Mouse (Mus musculus): Measurements from ENCODE around the gene Cryba4.

The Cryba4 gene

DNA sequence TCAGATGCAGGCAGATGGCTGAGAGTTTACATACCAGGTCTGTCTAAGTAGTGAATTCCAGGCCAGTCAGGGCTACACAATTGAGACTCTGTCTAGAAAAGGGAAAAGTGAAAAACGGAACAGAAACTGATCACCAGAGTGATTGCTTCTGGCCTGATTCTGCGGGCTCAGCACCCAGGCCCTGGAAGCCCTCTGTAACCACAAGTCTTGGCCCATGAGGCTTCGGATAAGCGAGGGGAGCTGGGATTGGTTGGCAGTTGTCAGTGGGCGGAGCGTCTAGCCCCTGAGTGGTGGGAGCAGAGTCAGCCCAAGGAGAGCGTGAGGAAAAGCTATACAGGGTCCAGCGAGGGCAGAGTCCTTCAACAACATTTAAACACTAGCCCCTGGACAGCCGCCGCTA, 13.2 kb upstream of the Cryba4 start:
- peak; percentile 49 to 60 for DNase-seq

DNA sequence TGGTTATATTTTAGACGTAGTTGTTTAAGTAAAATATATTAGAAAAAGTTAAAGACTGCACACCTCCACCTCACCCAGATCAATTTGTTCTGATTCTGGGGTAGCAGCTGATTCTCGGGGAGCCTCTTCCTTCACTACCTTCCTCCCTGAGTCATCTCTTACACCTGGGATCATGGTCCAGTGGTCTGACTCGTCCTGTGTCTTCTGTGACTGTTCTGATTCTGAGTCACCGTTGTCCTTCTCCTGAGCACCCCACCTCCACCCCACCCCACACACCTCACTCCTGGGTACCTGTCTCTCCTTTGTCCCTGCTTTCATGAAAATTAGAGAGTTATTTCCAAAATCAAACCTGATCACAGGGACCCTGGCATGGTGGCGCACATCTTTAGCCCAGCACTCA, 12.8 kb upstream of the Cryba4 start:
- no peak for DNase-seq

- DNase-seq, result no peak
Observed at GRCm38 (mm10) chr5:112264099-112264498, 11.8 kb upstream of the Cryba4 start.

- DNase-seq, result no peak
Observed at GRCm38 (mm10) chr5:112260818-112261217, 8.5 kb upstream of the Cryba4 start.

- no peak for DNase-seq
Observed at GRCm38 (mm10) chr5:112259862-112260650, 7.7 kb upstream of the Cryba4 start.

DNA sequence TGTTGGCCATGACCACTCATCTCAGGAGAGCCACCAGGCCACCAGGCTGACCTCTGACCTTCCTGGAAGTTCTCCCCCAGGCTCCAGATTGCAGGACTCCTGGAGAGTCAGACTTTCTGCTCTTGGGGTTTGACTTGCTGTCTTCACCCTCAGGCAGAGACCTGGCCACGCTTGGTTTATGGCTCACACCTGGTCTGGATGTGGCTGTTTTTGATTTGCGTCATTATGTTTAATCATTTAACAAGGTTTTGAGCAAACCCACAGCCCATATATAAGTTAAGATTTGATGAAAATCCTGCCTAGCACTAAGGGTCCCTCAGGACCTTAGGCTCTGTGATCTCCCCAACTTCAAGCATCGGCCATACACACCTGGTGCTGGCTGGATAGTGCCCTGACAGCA, 5.6 kb upstream of the Cryba4 start:
- no peak for DNase-seq

DNA sequence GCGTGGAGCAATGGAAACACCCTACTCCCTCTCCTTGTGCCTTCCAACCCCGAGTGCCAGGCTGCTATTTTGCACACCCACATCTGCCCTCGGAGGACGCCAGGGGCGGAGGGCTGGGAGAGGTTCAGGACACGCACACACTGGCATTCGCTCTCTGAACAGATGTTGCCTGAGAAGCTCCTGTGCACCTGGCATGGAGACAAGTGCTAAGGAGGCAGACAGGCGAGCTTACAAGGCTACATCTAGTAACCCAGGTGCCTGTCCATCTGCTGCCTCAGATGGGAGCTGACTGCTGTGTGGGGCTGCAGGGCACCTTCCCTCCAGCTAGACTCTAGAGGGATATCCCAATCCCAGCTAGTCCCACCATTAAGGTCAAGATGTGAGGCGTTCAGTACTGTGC, 4.1 kb upstream of the Cryba4 start:
- no peak for DNase-seq

DNA sequence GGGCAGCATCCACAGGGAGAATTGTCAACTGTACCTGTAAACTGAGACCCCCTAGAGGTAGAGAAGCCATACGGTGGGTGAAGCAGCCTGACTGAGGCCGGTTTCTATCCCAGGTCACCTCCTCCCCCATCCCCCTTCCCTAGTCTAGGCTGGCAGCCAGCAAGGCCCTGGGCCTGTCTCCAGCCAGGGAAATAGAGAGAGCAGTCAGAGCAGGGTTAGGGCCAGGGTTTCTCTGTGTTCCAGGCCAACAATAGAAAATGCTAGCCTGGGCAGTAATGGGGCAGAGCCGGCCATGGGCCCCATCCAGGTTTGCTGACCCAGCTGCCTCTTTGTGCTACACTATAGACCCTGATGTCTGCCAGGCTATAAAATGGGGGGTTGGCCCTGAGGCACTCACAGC, 3.1 kb upstream of the Cryba4 start, which contains the start of gene Crybb1:
Gene Crybb1, plus strand, starts transcription at position 390 of the 400 bp plus-strand sequence.
- DNase-seq, result peak; percentile 42 to 46

DNA sequence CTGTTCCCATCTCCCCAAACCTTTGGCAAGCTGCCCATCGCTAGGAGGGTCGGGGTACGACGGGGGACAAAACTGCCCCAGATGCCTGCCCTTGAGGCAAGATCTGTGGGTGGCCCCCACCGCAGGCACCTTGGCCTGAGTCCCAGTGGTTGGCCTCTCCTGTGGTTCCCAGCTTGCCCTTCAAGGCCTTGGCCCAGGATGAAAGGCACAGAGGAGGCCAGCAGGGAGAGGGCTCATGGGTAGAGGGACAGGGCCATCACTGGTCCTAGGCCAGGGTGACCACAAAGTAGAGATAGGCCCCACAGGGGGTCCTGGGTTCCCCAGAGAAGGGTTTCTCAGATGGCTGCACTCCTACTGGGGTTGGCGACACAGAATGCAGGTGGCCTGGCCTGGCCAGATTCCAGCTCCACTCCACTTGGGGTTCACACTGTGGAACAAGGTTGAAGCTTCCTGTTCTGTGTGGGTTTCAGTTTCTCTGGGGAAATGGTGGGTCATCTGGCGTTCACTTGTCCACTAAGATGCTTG, 2.0 kb upstream of the Cryba4 start:
- DNase-seq, result peak; percentile 33 to 49

- DNase-seq, result peak; percentile 40 to 55
Observed at GRCm38 (mm10) chr5:112253169-112253568, 851 bp upstream of the Cryba4 start.

- DNase-seq, result no peak
Observed at GRCm38 (mm10) chr5:112249106-112249505, 3.2 kb downstream of the Cryba4 start.

DNA sequence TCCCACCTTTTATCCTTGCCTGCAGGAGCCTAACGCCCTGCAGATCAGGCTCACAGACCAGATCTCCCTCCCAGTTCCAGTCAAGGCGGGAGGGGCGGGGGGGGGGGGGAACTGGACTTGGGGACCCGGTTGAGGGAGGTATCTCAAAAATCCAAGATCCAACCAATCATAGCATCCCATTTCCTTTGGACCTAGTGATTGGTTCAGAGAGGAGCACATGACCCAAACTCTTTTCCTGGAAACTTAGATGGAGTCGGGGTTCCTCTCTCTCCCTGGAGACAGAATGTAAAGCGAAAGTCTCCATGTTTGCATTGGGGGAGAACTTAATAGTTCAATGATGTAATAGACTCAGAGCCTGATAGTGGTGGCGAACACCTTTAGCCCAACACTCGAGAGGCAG, 4.9 kb downstream of the Cryba4 start:
- DNase-seq, result no peak

DNA sequence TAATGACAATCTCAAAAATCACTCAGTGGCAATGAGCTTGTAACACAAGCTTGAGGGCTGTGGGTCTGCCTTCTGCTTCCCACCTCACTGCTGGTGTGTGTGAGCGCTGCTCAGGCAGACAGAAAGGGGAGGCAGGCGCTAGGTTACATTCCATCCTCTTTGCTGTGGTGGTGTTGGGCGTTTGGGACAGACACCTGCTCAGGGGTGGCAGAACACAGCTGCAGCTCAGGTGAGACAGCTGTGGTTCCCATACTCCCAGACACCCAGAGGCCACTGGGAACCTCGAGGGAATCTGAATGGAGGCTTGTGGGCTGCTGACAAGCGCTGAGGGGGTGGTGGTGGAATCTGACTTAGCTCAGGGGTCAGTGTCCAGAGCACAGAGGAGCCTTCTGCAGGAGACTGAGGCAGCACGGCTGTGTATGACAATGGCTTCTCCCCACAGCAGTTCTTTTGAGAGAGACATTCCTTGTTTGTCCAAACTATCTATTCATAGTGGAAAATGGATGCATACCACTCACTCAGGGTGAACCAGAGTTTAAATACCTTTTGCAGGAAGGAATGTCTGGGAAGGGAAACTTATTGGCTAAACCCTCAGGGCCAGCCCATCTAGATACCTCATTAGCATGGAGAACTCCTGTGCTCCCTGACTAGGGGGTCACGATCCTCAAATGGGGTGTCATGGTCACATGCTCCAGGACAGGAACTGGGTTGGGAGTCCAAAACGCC, 7.3 kb downstream of the Cryba4 start:
- DNase-seq, result no peak

GRCm38 (mm10) chr5:112244275-112244562, 8.1 kb downstream of the Cryba4 start:
- no peak for DNase-seq

DNA sequence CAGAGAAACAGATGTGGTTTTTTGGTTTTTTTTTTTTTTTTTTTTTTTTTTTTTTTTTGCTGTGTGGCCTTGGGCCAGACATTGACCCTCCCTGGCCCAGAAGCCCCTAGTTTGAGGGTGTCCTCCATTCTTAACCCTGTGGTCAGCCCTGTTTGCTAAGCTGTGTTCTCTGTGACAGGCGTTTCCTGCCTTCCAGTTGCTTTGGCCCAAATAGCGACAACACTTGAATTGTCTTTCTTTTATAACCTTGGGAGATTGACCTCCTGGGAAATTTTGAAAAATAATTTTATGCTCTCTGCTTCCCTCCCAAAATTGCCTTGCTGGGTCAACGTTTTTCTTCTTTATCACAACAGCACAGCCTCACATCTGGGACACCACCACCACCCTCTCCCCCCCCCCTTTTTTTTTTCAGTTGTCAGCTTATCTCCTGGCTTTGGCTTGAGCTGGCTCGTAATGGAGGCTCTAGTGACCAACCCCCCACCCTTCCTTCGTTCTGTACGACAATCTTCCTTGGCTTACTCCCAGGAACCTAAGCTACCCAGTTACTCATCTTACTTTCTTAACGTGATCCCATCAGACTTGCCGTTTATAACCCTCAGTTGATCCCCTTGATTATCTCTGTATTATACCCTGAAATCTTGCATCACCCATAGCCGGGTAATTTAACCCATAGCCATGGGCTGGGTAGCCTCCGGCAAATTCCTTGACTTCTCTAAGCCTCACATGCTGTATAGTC, 8.6 kb downstream of the Cryba4 start:
- no peak for DNase-seq

DNA sequence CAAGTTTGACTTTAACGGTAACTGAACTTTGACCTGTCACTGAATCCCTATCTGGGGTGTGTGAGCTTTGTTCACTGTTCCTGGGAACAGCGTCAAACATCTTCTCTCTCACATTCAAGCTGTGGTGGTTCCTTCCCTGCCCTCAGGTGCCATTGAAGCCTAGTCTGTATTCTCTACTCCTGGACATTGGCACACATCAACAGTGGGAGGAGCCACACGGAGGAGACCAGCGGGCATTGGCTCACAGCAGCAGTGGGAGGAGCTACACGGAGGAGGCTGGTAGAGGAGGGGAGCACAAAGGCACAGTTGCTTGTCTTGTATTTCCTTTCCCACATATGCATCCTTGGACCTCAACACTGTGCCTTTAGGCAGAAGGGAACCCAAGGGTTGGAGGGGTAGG, 9.3 kb downstream of the Cryba4 start:
- DNase-seq, result no peak

DNA sequence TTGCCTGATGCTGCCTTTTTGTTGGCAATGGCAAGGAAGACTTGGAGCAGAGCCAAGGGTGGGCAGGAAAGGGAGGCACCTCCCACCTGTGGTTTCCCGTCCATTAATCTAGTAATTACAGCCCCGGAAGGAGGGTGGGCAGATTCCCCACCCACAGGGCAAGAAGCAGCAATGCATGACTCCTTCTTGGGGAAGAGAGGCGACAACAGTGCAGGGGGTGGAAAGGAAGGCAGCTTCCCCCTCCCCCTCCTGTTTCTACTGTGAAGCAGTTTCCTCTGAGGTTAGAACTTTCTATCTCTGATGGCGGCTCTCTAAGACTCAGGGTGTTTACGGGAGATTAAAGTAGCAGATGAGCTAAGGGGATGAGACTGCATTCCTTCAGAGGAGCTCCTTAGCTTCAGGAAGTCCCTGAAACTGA, 9.9 kb downstream of the Cryba4 start:
- peak; percentile 74 to 83 for DNase-seq

DNA sequence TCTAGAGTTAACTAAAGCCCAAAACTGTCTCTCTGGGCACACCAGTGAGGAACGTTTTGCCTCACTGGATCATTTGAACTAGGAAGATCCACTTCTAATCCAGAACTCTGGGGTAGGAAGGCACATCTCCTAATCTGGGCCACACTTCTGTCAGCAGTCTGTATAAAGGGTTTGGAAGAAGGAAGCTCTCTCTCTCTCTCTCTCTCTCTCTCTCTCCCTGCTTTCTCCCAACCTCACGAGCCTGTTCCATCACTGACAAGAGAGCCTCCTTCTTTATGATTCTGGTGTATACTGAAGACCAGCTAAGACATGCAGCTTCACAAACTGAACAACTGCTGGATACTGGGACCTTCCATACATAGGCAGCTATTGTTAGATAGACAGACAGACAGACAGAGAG, 10.5 kb downstream of the Cryba4 start:
- DNase-seq, result no peak

DNA sequence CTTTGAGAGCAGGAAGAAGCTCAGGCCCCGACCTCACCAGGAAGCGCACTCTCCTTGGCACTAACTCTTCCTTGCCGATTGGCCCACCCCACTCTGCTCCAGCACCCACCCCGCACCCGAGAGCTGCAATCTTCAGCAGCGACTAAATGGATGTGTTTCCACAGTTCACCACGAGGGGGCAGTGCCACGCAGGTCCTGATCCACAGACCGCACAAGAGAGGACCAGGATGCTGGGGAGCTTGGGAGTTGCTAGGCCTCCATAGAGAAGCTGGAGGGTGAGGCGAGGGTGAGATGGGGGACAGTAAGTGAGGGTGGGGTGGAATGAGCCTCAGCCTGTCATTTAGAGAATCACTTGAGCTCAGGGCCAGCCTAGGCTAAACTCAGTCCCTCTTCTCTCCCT, 11.6 kb downstream of the Cryba4 start:
- peak; percentile 94 for DNase-seq

DNA sequence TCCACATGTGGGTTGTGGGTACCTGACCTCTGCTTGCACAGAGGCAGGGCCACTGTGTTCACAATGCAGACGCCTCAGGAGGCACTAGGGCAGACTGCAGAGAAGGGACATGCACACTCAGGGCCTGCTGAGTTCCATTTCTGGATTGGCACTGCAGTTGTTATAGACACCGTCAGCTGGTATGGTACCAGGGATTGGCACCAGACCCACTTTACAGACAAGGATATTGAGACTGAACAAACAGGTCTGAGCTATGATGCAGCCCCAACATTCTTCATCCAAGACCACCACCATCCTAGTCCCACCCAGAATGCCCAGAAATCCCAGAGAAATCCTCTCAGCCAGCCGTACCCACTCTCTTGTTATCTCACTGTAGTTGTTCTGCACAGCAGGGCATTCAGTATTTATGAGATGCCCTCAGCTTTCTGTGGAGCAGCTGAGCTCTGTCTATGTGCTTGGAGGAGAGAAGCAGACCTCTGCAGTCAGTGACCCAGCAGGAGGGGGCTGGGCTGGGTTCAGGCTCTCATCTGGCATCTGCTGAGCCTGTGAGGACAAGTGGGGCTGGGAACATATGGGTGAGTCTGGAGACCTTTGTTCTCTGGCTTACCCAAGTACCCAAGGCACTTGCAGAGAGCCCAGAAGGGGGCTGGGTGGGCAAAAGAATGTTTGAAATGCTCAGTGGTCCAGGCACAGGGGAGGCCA, 13.4 kb downstream of the Cryba4 start:
- no peak for DNase-seq

DNA sequence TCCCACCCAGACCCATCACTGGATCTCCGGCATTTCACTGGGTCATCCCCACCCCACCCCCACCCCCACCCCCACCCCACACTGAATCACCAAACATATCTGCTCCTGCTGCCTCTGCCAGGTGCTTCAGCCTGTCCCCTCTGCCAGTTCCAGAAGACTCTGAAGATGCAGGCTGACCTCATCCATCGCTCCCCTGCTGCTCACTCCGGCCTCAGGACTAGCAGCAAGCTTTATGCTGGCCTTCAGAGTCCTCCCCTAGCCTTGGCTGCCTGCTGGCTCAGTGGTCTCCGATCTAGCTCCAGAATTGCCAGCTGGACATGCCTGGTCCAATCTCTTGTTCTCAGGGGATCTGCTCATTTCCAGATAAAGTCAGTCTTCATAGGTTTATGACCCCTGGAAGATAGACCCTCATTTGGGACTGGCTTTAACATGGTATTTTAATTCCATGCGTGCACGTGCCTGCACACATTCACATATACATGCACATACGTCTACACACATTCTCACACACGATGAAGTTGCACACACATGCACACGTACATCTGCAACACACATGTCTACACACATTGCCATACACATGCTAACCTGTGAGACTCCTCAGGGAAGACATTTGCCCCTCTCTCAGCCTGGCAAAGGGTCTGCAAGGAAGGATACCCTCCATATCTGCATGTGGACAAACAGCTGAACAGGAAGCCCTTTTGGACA, 14.3 kb downstream of the Cryba4 start:
- DNase-seq, result no peak

GRCm38 (mm10) chr5:112237439-112237838, 14.9 kb downstream of the Cryba4 start:
- DNase-seq, result peak in 1 of 2 experiments; percentile 62
